Mouse (Mus musculus): ENCODE measurements at regions not wholly inside any gene's neighbourhood (a gene's known extent, or its start where the extent isn't known, plus 50 kb on each side); places are given as distances from the start of the nearest gene placed in this dataset.

DNA sequence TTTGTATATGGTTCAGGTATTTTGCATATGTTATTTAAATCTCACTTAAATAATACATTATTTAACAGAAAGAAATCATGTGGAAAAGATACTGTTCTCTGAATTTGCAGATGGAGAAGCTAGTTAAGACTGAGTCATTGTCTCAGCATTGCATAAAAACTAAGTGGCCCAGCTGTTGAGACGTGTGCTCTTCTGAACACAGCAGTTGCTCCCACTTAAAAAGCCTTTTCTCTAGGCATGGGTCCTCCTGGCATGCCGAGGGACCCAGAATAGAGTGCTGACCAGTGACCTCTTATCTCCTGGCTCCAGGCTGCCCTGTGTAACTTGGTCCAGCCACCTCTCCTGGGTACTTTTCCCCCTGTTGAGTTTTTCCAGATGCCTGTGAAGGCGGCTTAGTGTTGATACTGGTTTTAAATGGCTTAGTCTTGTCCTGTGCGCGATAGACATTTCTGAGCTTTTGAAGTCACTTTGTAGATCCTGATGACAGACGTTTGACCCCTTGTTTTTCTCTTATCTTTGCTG, 312.2 kb downstream of the Plpp3 start:
- DNase-seq: no peak

GRCm38 (mm10) chr4:105474765-105475560, 314.7 kb upstream of the Gm12728 start:
- no peak for DNase-seq

DNA sequence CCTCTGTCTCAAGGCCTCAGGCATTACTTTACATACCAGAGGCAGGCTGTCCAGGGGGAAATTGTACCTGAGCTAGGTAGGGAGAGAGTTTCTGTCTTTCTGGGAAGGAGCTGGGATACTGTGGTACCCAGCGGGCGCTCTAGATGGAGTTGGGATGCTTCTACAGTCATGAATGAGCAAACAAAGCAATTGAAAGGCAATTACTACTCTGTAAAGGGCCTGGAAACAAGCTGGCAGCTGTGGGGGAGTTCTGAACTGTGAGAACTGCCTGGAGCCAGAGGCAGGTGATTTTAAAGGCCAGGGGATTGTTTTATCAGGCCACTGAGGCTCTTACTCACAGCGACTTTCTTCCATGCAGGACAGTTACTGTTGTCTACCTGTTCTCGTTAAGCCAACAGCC, 313.3 kb upstream of the Gm12728 start:
- no peak for DNase-seq

GRCm38 (mm10) chr4:105486376-105486775, 303.3 kb upstream of the Gm12728 start:
- no peak for DNase-seq

DNA sequence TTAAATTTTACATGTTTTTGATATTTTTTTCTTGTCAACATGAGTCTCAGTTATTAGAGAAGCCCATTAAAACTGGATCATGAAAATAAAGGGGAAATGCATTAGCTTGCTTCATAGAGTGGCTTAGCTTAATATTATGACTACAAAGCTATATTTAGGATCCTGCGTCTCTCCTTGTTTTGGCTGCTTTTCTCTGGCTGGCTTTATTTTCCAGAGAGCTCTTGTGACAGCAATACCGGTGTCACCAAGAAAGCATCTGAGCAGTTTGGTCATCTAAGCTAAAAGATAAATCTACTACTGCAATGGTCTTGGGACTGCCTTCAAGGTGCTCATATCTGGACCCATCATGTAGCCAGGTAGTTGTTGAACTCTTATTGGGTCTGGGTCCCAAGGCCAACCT, 293.5 kb upstream of the Gm12728 start:
- no peak for DNase-seq

DNA sequence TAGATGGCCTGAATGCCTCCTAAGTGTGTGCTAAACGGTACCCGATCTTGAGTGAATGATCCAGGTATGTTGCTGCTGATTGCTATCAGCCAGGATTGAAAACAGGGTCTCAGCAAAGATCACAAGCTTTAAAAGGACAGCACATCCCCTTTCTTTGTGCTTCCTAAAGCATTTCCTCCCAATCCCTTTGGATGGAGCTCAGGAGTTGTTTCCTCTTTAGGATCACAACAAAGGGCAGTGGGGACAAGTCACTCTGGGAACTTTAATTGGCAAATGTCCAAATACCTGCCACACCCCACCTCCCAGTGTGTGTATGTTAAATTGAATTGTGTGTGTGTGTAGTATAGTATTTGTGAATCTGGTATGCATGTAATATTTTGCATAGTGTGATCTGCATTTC, 283.5 kb upstream of the Gm12728 start:
- peak in 1 of 2 experiments; percentile 13 for DNase-seq

DNA sequence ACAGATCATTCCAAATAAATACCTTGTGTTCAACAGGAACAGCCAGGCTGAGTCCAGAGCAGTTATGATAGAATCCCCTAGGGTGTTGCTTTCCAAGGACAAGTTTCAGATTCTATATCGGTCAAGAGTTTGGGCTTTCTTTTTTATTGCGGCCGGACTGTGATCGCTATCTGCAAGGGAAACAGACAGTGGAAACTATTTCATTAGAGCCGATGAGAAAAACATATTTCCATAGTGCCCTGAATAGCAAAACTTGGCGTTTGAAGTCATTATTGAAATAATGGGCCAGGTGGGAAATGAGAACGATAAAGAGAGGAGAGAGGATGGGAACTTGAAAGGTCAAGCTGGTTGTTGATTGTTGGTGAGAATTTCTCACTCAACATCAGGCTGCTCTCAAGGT, 282.4 kb upstream of the Gm12728 start:
- peak in 1 of 2 experiments; percentile 52 for DNase-seq

DNA sequence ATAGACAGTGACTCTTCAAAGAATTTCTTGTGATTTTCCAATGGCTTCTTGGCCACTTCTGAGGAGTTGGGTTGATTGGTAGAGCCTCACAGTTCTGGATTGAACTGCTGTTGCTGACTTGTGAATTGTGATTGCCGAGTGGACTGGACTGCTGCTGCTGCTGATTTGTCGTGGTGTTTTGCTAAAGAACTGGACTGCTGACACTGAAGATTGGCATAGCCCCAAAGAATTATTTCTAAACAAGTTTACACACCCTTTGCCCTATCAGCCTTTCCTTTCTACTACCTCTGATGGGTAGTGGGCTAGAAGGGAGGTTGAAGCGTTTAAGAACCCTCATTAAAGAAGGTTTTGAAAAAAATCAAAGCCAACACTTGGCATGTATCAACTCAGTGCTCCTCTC, 280.6 kb upstream of the Gm12728 start:
- DNase-seq: no peak

DNA sequence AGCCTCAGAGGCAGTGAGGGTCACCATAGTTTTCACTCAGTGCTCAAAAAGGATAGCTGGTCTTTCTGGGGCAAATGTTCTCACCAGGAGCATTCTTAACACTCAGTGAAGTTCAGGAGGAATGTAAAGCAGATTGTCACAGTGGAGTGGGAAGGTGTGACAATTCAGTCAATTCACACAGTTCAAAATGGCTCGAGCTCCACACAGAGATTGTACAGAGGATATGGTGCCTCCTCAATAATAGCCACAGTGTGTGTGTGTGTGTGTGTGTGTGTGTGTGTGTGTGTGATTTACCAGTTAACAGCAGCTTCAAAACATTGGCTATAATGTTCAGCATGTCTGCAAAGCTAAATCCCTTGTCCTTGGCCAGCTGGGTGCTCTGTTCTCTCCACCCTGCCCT, 279.3 kb upstream of the Gm12728 start:
- no peak for DNase-seq

DNA sequence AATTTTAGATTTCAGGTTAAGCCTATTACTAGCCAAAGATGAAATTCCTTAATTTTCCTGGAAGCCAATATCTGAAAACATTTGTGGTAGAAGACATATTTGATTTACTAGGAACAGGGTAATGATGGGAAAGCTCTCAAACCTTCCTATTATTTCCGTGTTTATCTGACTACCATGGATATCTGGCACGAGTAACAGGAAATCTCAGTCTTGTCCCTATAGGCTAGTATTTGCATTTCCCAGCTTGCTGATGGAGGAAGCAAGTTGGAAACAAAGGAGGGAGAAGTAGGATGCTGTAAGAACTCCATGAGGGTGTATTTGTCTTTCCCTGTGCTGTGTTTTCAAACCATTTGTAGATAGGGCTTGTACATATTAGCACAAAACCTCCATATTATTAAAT, 264.5 kb upstream of the Gm12728 start:
- DNase-seq: no peak

GRCm38 (mm10) chr4:105526755-105527154, 262.9 kb upstream of the Gm12728 start:
- DNase-seq: no peak

- no peak for DNase-seq
Measured at GRCm38 (mm10) chr4:105527316-105527715, 262.4 kb upstream of the Gm12728 start.

- DNase-seq: no peak
Measured at GRCm38 (mm10) chr4:105531651-105532425, 257.8 kb upstream of the Gm12728 start.

DNA sequence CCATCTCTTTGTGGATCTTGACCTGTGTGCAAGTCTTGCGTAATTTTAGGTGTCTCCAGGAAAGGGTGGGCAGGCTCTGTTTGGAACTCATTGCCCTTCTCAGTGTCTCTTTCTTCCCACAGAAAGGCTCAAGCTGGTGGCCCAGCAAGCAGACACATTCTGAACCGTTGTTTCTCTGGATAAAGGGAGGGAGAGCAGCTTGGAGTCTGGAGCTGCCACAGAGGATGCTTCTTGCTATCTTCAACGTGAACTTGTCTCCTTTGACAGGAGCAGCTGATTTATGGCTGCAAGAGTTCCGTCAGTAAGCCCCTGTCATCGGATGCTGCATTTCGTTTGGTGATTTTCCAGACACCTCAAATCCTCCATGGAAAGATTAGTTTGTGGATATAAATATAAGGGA, 254.2 kb upstream of the Gm12728 start:
- DNase-seq: peak; percentile 23 to 45

GRCm38 (mm10) chr4:105545486-105545885, 244.2 kb upstream of the Gm12728 start:
- no peak for DNase-seq

- DNase-seq: no peak
Measured at GRCm38 (mm10) chr4:105549744-105550440, 239.8 kb upstream of the Gm12728 start.

DNA sequence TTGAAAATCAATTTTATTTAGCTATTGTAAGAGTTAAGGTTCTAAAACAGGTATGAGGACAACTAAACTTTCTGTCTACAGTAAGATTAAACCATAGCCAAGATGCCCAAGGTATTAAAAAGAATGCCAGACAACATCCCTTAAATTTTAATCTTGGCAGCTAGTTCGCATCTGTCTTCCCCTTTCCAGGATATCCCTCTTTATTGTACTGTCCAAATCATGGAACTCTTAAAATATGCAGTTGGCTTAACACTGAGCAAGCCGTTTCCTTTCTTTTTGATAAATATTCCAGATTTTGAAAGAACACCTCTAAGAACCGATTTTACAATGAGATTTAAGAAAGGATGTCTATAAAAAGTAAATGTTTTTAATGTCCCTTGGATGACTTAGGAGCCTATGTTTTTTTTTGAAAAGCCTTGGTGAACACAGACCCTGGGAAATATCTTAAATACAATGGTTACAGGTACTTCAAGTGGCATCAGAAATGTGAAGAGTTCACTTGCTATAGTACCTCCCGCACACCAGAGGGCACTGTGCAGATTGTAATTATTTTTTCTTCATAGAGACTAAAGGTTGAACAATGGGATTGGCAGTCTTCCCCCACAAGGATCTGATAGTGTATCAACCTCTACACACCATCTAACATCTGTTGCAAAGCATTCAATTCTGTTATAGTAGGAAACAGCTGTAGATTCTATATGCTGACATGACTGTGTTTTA, 237.5 kb upstream of the Gm12728 start:
- peak; percentile 17 to 36 for DNase-seq

- no peak for DNase-seq
Measured at GRCm38 (mm10) chr4:105554994-105555393, 234.7 kb upstream of the Gm12728 start.

GRCm38 (mm10) chr4:105555941-105556340, 233.7 kb upstream of the Gm12728 start:
- DNase-seq: no peak

GRCm38 (mm10) chr4:105557396-105557795, 232.3 kb upstream of the Gm12728 start:
- no peak for DNase-seq

GRCm38 (mm10) chr4:105560055-105560454, 229.6 kb upstream of the Gm12728 start:
- no peak for DNase-seq

GRCm38 (mm10) chr4:105560781-105561180, 228.9 kb upstream of the Gm12728 start:
- DNase-seq: no peak

- no peak for DNase-seq
Measured at GRCm38 (mm10) chr4:105561611-105562010, 228.1 kb upstream of the Gm12728 start.
